Mouse (Mus musculus) stomach, embryonic 15.5 days (tissue): Measurements from ENCODE around the gene Fli1. TPM values are rescaled to one million over a fixed set of nuclear protein-coding genes. Genes with fewer than 3 reads are reported as not detected.
A peak's percentile ranks its signal among the peaks of the same experiment; 100 is the strongest.

Experiments used
- ATAC-seq: fragments of 200-750 bp; cut with Nextera tagmentation; 2 replicates; pipeline ENCODE4 v1.8.0; 2017; ENCODE audit warnings: low read depth, moderate number of reproducible peaks, moderate TSS enrichment; ENCODE audit not compliant: insufficient read depth, low FRiP score
- H3K27ac ChIP-seq: fragments of 300-500 bp; sonication (generic); 2 replicates; pipeline ENCODE4 v1.5.1; 2015; ENCODE audit warnings: mild to moderate bottlenecking, inconsistent platforms
- H3K27me3 ChIP-seq: fragments of 300-500 bp; sonication (generic); replicated peaks from 2 replicates; pipeline ENCODE4 v1.6.1; 2015; ENCODE audit warnings: inconsistent platforms
- H3K36me3 ChIP-seq: fragments of 300-500 bp; sonication (generic); 2 replicates; pipeline ENCODE4 v1.6.1; 2015; ENCODE audit warnings: inconsistent platforms
- H3K4me1 ChIP-seq: fragments of 300-500 bp; sonication (generic); 2 replicates; pipeline ENCODE4 v1.6.1; 2015; ENCODE audit warnings: inconsistent platforms
- H3K4me2 ChIP-seq: fragments of 300-500 bp; sonication (generic); 2 replicates; pipeline ENCODE4 v1.6.1; 2015; ENCODE audit warnings: mild to moderate bottlenecking, inconsistent platforms
- H3K4me3 ChIP-seq: fragments of 300-500 bp; sonication (generic); replicated peaks from 2 replicates; pipeline ENCODE4 v1.5.1; 2015; ENCODE audit warnings: inconsistent platforms
- H3K9ac ChIP-seq: fragments of 300-500 bp; sonication (generic); 2 replicates; pipeline ENCODE4 v1.6.1; 2015; ENCODE audit warnings: inconsistent platforms
- H3K9me3 ChIP-seq: fragments of 300-500 bp; sonication (generic); 2 replicates; pipeline ENCODE4 v1.6.1; 2016; ENCODE audit warnings: inconsistent platforms
- WGBS: fragments of 180-500 bp; shearing (Covaris S2); methylation state at CpG from one replicate; pipeline ENCODE4 v1.1.7; 2015; 5-methylcytosine and 5-hydroxymethylcytosine counted together
- polyA plus RNA-seq: library from polyadenylated mRNA; unstranded; fragments of >200 nt; fragmentation: Nextera tagmentation; extraction: Ambion mirVana; gene quantifications from 2 replicates; pipeline ENCODE4 v1.2.1, GENCODE M21; 2015

The Fli1 gene
- polyA plus RNA-seq, 1 experiment from 2014 or later = 13.4 TPM

- H3K36me3 ChIP-seq = no peaks in the 10 kb centered on the region
- H3K4me1 ChIP-seq = peaks cover 37% of the 10 kb centered on the region
- no peak overlapping the region for H3K9ac ChIP-seq
- H3K27ac ChIP-seq = no peak overlapping the region
- no peaks in the 10 kb centered on the region for H3K9me3 ChIP-seq
- ATAC-seq = no peak
- no peak overlapping the region for H3K4me2 ChIP-seq
- no peak overlapping the region for H3K4me3 ChIP-seq
- WGBS = 59% methylated on average over 2 of the region's 2 CpGs
- peaks cover 45% of the 10 kb centered on the region for H3K27me3 ChIP-seq
Measured at GRCm38 (mm10) chr9:32546731-32547130, 4.1 kb upstream of the Fli1 start.

DNA sequence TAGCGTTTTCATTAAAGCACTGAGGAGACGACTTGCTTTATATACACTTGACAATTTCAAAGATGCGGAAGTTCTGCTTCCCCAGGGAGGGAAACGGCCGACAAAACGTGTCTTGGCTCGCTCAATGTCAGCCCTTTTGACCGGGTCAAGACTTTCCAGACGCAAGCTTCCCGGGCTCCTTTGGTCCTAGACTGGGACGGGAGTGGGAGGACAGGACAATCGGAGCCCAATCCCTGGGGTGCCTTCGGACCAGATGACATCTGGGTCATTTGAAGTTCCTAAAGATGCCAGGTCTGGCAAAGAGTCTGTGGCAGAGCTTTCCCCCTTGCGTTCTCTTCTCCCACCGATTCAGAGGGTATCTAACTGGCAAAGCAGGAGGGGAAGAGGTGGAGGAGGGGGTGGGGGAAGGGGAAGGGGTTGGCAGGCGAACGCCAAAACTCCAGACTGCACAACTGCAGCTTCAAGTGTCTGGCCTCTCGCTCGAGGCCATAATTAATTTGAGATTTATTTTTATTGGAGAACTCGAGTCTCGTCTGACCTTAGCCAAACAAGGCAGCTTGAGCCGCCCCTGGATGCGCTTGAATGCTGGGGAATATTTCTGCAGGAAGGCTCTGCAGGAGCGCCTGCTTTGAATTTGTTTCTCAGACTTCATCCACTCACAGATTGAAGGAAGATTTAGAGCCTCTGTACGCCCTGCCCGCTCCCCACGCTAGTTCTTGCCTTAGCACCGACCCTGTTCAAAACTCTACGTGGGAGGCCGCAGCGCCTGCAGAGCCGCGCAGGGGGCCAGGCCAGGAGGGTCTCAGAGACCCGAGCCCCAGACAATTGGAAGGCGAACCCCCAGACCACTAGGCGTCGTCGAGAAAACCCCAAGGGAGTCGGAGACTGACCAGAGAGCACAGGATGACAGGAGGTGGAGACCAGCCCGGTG lies 2.3 kb upstream of the Fli1 start:
- peak overlapping the region; percentile 39 for H3K4me2 ChIP-seq
- no peak overlapping the region for H3K27ac ChIP-seq
- no peak overlapping the region for H3K4me3 ChIP-seq
- peaks cover 49% of the 10 kb centered on the region for H3K4me1 ChIP-seq
- H3K9ac ChIP-seq = no peak overlapping the region
- peaks cover 51% of the 10 kb centered on the region for H3K27me3 ChIP-seq
- WGBS = 10% methylated on average over 40 of the region's 40 CpGs
- no peaks in the 10 kb centered on the region for H3K9me3 ChIP-seq
- ATAC-seq = no peak
- H3K36me3 ChIP-seq = no peaks in the 10 kb centered on the region

- Histone ChIP-seq H3K27me3 (peaks cover 51% of the 10 kb centered on the region), H3K36me3 (no peaks in the 10 kb centered on the region), H3K4me3 (no peak overlapping the region), H3K9me3 (no peaks in the 10 kb centered on the region), H3K4me2 (peak overlapping the region; percentile 98), H3K4me1 (peaks cover 49% of the 10 kb centered on the region), H3K9ac (no peak overlapping the region), H3K27ac (peak overlapping the region; percentile 6; the same call in 1 of the 2 replicates)
- ATAC-seq = no peak
- 36% methylated on average over 8 of the region's 8 CpGs for WGBS
Measured at GRCm38 (mm10) chr9:32543923-32544575, 1.4 kb upstream of the Fli1 start.

DNA sequence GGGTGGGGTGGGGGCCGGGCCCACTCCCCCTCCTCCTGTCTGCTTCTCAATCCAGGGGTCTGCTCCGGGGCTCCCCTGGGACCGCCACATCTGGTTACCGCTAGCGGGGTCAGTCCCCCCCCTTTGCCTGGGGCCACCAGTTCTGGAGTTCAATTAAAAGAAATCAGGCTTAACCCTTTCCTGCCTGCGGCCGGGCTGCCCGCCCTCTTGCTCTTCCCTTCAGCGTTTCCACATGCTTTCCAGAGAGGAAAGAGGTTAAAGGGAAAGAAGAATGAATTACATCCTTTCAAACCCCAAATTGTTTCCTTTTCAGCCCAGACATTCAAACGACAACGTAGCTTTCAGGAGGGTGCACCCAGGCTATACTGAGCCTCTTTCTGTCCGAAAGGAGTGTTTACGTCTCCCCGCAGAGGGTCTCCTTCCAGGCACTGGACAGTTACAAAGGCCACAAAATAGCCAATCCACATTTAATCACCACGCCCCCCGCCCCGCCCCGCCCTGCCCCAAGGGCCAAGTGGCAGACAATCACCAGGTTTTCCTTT lies 450 bp upstream of the Fli1 start:
- 4% methylated on average over 18 of the region's 18 CpGs for WGBS
- Histone ChIP-seq H3K4me1 (peaks cover 49% of the 10 kb centered on the region), H3K9ac (peak overlapping the region; percentile 7; the same call in 1 of the 2 replicates), H3K9me3 (no peaks in the 10 kb centered on the region), H3K27me3 (peaks cover 51% of the 10 kb centered on the region), H3K27ac (peak overlapping the region; percentile 27; the same call in 1 of the 2 replicates), H3K4me3 (peak overlapping the region; percentile 67), H3K36me3 (no peaks in the 10 kb centered on the region), H3K4me2 (peak overlapping the region; percentile 98)
- ATAC-seq = no peak

DNA sequence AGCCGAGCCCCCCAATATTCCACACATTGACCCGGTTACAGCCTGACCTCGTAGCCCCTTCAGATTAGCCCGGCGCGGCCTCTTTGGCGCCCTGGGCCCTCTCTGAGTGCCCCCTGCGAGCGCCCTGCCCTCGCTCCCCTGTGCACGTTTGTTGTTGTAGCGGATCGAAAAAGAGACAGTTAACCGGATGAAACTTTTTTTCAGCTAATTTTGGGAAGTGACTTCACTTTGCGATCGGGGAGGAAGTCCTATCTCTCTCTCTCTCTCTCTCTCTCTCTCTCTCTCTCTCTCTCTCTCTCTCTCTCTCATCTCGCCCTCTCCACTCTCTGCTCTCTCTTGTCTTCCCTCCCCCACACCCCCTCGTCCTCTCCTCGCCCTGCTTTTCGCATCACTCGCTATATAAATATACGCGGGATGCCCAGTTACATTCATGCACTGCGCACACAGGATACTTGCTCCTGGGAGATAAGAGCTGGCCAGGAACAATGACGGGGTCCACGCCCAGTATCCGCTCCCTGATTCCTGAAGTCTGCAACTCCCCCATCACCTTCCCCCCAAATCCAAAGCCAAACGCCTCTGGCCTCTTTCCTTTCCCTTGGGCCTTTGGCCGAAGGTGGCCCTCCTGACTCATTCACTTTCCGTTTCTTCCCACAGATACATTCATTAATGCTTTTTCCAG lies 1.3 kb downstream of the Fli1 start:
- under 1% methylated on average over 30 of the region's 30 CpGs for WGBS
- Histone ChIP-seq H3K4me3 (peak overlapping the region; percentile 67), H3K36me3 (no peaks in the 10 kb centered on the region), H3K9me3 (no peaks in the 10 kb centered on the region), H3K9ac (peak overlapping the region; percentile 65), H3K27me3 (peaks cover 46% of the 10 kb centered on the region), H3K4me2 (peak overlapping the region; percentile 98), H3K27ac (peak overlapping the region; percentile 71), H3K4me1 (peaks cover 41% of the 10 kb centered on the region)
- ATAC-seq = no peak

GRCm38 (mm10) chr9:32540406-32541222 lies 2.0 kb downstream of the Fli1 start:
- Histone ChIP-seq H3K36me3 (no peaks in the 10 kb centered on the region), H3K4me3 (peak overlapping the region; percentile 67), H3K9ac (peak overlapping the region; percentile 65), H3K27me3 (peaks cover 39% of the 10 kb centered on the region), H3K9me3 (no peaks in the 10 kb centered on the region), H3K27ac (peak overlapping the region; percentile 71), H3K4me1 (peaks cover 38% of the 10 kb centered on the region), H3K4me2 (peak overlapping the region; percentile 98)
- under 1% methylated on average over 65 of the region's 70 CpGs for WGBS
- ATAC-seq = no peak

- Histone ChIP-seq H3K4me2 (peak overlapping the region; percentile 98), H3K36me3 (no peaks in the 10 kb centered on the region), H3K4me3 (peak overlapping the region; percentile 67), H3K4me1 (peaks cover 33% of the 10 kb centered on the region), H3K27me3 (peaks cover 33% of the 10 kb centered on the region), H3K27ac (peak overlapping the region; percentile 71; the same call in 1 of the 2 replicates), H3K9me3 (no peaks in the 10 kb centered on the region), H3K9ac (peak overlapping the region; percentile 65; the same call in 1 of the 2 replicates)
- 0 out of 2 replicates have a peak, but pooled peaks have one; percentile 12 for ATAC-seq
- 4% methylated on average over 13 of the region's 13 CpGs for WGBS
Measured at GRCm38 (mm10) chr9:32540061-32540405, 2.6 kb downstream of the Fli1 start.

GRCm38 (mm10) chr9:32539321-32539761 lies 3.3 kb downstream of the Fli1 start:
- Histone ChIP-seq H3K4me2 (peak overlapping the region; percentile 23), H3K27ac (no peak overlapping the region), H3K9me3 (no peaks in the 10 kb centered on the region), H3K36me3 (no peaks in the 10 kb centered on the region), H3K4me1 (peaks cover 27% of the 10 kb centered on the region), H3K4me3 (no peak overlapping the region; the same call in 1 of the 2 replicates), H3K27me3 (peaks cover 28% of the 10 kb centered on the region), H3K9ac (no peak overlapping the region)
- 46% methylated on average over 3 of the region's 3 CpGs for WGBS
- ATAC-seq = no peak

GRCm38 (mm10) chr9:32538124-32538523 lies 4.5 kb downstream of the Fli1 start:
- no peak overlapping the region for H3K27ac ChIP-seq
- H3K4me3 ChIP-seq = no peak overlapping the region
- H3K9ac ChIP-seq = no peak overlapping the region
- H3K9me3 ChIP-seq = no peaks in the 10 kb centered on the region
- no peak for ATAC-seq
- no peak overlapping the region; the same call in 1 of the 2 replicates for H3K4me2 ChIP-seq
- peaks cover 22% of the 10 kb centered on the region for H3K4me1 ChIP-seq
- no peaks in the 10 kb centered on the region for H3K36me3 ChIP-seq
- 76% methylated on average over 5 of the region's 5 CpGs for WGBS
- H3K27me3 ChIP-seq = peaks cover 16% of the 10 kb centered on the region

DNA sequence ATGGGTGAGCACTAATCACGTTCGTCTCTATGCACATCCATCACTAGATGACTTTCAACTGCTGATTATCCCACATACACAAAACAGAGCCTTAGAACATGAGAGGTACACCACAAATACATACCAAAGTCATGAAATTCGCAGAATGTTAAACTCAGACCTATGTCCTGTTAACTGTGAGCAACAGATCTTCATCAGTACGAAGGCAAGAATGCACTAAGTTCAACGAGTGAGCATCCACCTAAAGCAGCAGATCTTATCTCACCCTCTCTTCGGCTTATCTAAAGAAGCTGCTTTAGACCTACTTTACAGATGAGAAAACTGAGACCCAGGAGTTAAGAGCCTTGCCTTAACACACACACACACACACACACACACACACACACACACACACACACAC lies 5.0 kb downstream of the Fli1 start:
- peaks cover 12% of the 10 kb centered on the region for H3K27me3 ChIP-seq
- peaks cover 18% of the 10 kb centered on the region for H3K4me1 ChIP-seq
- H3K27ac ChIP-seq = no peak overlapping the region
- H3K4me2 ChIP-seq = no peak overlapping the region
- ATAC-seq = no peak
- no peaks in the 10 kb centered on the region for H3K36me3 ChIP-seq
- 69% methylated on average over 6 of the region's 6 CpGs for WGBS
- no peaks in the 10 kb centered on the region for H3K9me3 ChIP-seq
- H3K4me3 ChIP-seq = no peak overlapping the region
- H3K9ac ChIP-seq = no peak overlapping the region
